Mouse (Mus musculus) frontal cortex, postnatal 25 days (tissue): Measurements from ENCODE around the gene Slc38a3.

ENCODE experiments used
- DNase-seq, 2 experiments: peaks; one replicate each; pipeline ENCODE4 v3.0.0; 2022; ENCODE audit warnings: low spot score in 2 of 2

The Slc38a3 gene

GRCm38 (mm10) chr9:107669480-107669945 lies at the start of gene Slc38a3:
Gene Slc38a3, minus strand, starts transcription at chr9:107669530.
- no peak for DNase-seq

GRCm38 (mm10) chr9:107716951-107717350 lies 47.6 kb upstream of the Slc38a3 start:
- DNase-seq = no peak

- DNase-seq = no peak
These were observed 46.3 kb upstream of the Slc38a3 start for GRCm38 (mm10) chr9:107715632-107716031.

GRCm38 (mm10) chr9:107714221-107714952 lies 45.1 kb upstream of the Slc38a3 start:
- no peak for DNase-seq

- peak in 1 of 2 experiments; percentile 48 for DNase-seq
These were observed 40.6 kb upstream of the Slc38a3 start, which contains the start of gene Sema3f for GRCm38 (mm10) chr9:107709697-107710483. Gene Sema3f, minus strand, starts transcription at chr9:107710475.

- no peak for DNase-seq
These were observed 39.9 kb upstream of the Slc38a3 start for GRCm38 (mm10) chr9:107709096-107709696.

- no peak for DNase-seq
These were observed 39.2 kb upstream of the Slc38a3 start for GRCm38 (mm10) chr9:107708439-107709095.

- no peak for DNase-seq
These were observed 38.5 kb upstream of the Slc38a3 start for GRCm38 (mm10) chr9:107707701-107708438.

- no peak for DNase-seq
These were observed 37.5 kb upstream of the Slc38a3 start for GRCm38 (mm10) chr9:107706781-107707211.

- no peak for DNase-seq
These were observed 34.2 kb upstream of the Slc38a3 start for GRCm38 (mm10) chr9:107703337-107704122.

- DNase-seq = no peak
These were observed 33.4 kb upstream of the Slc38a3 start for GRCm38 (mm10) chr9:107702606-107703185.

GRCm38 (mm10) chr9:107701594-107701993 lies 32.3 kb upstream of the Slc38a3 start:
- DNase-seq = peak; percentile 47 to 53

GRCm38 (mm10) chr9:107700114-107700571 lies 30.8 kb upstream of the Slc38a3 start:
- peak; percentile 20 to 36 for DNase-seq

- DNase-seq = no peak
These were observed 30.1 kb upstream of the Slc38a3 start for GRCm38 (mm10) chr9:107699376-107699980.

GRCm38 (mm10) chr9:107698611-107699190 lies 29.4 kb upstream of the Slc38a3 start:
- no peak for DNase-seq

- DNase-seq = no peak
These were observed 28.6 kb upstream of the Slc38a3 start for GRCm38 (mm10) chr9:107697811-107698521.

GRCm38 (mm10) chr9:107696845-107697610 lies 27.7 kb upstream of the Slc38a3 start:
- no peak for DNase-seq

- DNase-seq = no peak
These were observed 26.8 kb upstream of the Slc38a3 start for GRCm38 (mm10) chr9:107696106-107696479.
